Mouse (Mus musculus) kidney, embryonic 15.5 days (tissue): ENCODE data around the gene Acot12. TPM values are rescaled to one million over a fixed set of nuclear protein-coding genes. Genes with fewer than 3 reads are reported as not detected.
"Not testable (repeated sequence)": the region's sequence is repeated elsewhere in the genome, so short reads cannot be mapped to it uniquely, and the experiment has no call there.

Source experiments
- ATAC-seq: fragments of 200-750 bp; cut with Nextera tagmentation; replicated peaks from 2 replicates; pipeline ENCODE4 v1.8.0; 2017; ENCODE audit warnings: moderate TSS enrichment; ENCODE audit not compliant: low FRiP score
- H3K27ac ChIP-seq: fragments of 300-500 bp; sonication (generic); 2 replicates; pipeline ENCODE4 v1.5.1; 2015; ENCODE audit warnings: mild to moderate bottlenecking, inconsistent platforms
- H3K27me3 ChIP-seq: fragments of 300-500 bp; sonication (generic); 2 replicates; pipeline ENCODE4 v1.6.1; 2015; ENCODE audit warnings: inconsistent platforms
- H3K36me3 ChIP-seq: fragments of 300-500 bp; sonication (generic); 2 replicates; pipeline ENCODE4 v1.6.1; 2015; ENCODE audit warnings: inconsistent platforms
- H3K4me1 ChIP-seq: fragments of 300-500 bp; sonication (generic); 2 replicates; pipeline ENCODE4 v1.6.1; 2015; ENCODE audit warnings: inconsistent platforms
- H3K4me2 ChIP-seq: fragments of 300-500 bp; sonication (generic); 2 replicates; pipeline ENCODE4 v1.6.1; 2015; ENCODE audit warnings: moderate library complexity, mild to moderate bottlenecking, inconsistent platforms
- H3K4me3 ChIP-seq: fragments of 300-500 bp; sonication (generic); replicated peaks from 2 replicates; pipeline ENCODE4 v1.5.1; 2015; ENCODE audit warnings: mild to moderate bottlenecking, inconsistent platforms
- H3K9ac ChIP-seq: fragments of 300-500 bp; sonication (generic); 2 replicates; pipeline ENCODE4 v1.6.1; 2015; ENCODE audit warnings: mild to moderate bottlenecking, inconsistent platforms
- H3K9me3 ChIP-seq: fragments of 300-500 bp; sonication (generic); replicated peaks from 2 replicates; pipeline ENCODE4 v1.6.1; 2016; ENCODE audit warnings: inconsistent platforms
- WGBS: fragments of 180-500 bp; shearing (Covaris S2); methylation state at CpG from one replicate; pipeline ENCODE4 v1.1.7; 2015; ENCODE audit warnings: mixed read lengths; 5-methylcytosine and 5-hydroxymethylcytosine counted together
- polyA plus RNA-seq: library from polyadenylated mRNA; unstranded; fragments of >200 nt; fragmentation: Nextera tagmentation; extraction: Ambion mirVana; gene quantifications from 2 replicates; pipeline ENCODE4 v1.2.1, GENCODE M21; 2015

The Acot12 gene
- polyA plus RNA-seq, 1 experiment from 2014 or later = not detected

- Histone ChIP-seq H3K9me3 (no peaks in the 10 kb centered on the region), H3K4me1 (no peaks in the 10 kb centered on the region), H3K4me3 (no peak overlapping the region), H3K9ac (no peak overlapping the region), H3K27me3 (no peaks in the 10 kb centered on the region), H3K27ac (no peak overlapping the region), H3K4me2 (no peak overlapping the region), H3K36me3 (no peaks in the 10 kb centered on the region)
- 79% methylated on average over 6 of the region's 6 CpGs for WGBS
- ATAC-seq = no peak
These were observed 20.5 kb downstream of the Acot12 start for GRCm38 (mm10) chr13:91761654-91762445.

GRCm38 (mm10) chr13:91763654-91764053 is 22.3 kb downstream of the Acot12 start:
- H3K27ac ChIP-seq, H3K4me1 ChIP-seq, H3K27me3 ChIP-seq, H3K4me3 ChIP-seq, H3K4me2 ChIP-seq, H3K9me3 ChIP-seq, ATAC-seq, H3K36me3 ChIP-seq, H3K9ac ChIP-seq: not testable (repeated sequence)
- 83% methylated on average over 3 of the region's 3 CpGs for WGBS

- no peaks in the 10 kb centered on the region for H3K9me3 ChIP-seq
- H3K4me2 ChIP-seq = no peak overlapping the region
- no peak overlapping the region for H3K27ac ChIP-seq
- 94% methylated on average over 4 of the region's 4 CpGs for WGBS
- no peaks in the 10 kb centered on the region for H3K27me3 ChIP-seq
- no peak overlapping the region for H3K9ac ChIP-seq
- no peak overlapping the region for H3K4me3 ChIP-seq
- no peaks in the 10 kb centered on the region for H3K4me1 ChIP-seq
- H3K36me3 ChIP-seq = no peaks in the 10 kb centered on the region
- ATAC-seq = no peak
These were observed 24.3 kb downstream of the Acot12 start for GRCm38 (mm10) chr13:91765627-91766026.

DNA sequence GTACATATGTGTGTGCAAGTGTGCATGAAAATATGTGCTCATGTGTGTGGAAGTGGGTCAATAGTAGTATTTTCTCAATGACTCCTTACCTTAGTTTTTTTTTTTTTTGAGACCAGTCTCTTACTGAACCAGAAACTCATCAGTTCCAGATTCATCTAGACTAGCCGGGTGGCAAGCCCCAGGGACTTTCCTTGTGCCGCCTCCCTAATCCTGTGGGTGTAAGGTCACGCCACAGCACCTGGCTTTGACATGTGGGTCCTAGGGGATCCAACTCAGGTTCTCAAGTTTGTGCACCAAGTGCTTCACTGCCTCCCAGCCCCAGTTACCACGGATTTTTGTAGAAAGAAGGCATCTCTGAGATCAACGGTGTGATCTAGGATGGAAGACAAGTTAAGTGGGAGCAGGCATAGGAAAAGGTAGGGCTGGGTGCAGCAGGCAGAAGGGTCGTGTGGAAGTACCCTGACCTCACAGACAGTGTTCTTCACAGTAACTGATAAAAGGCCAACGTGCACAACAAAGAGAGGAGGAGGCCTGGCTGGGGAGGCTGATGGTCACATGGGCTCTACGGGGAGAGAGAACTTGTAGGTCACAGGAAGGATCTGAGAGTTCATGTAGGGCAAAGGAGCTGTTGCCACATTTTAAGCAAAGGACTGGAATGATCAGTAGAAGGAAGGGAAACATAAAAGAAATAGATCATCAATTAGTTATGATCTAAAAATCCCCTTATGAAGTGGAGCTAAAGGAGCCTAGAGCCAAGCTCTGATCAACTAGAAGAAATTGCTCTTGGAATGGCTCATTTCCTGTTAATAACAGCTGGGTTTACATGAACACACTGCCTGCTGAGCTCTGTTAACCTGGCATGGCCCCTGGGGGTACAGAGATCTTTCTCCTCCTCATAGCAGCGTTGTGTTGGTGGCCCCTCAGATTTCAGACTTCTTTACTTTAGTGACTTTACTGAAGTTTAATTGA is 27.7 kb downstream of the Acot12 start:
- whole genome bisulfite sequencing = 71% methylated on average over 9 of the region's 9 CpGs
- Histone ChIP-seq H3K9me3 (no peaks in the 10 kb centered on the region), H3K9ac (no peak overlapping the region), H3K4me2 (no peak overlapping the region), H3K27ac (no peak overlapping the region), H3K36me3 (no peaks in the 10 kb centered on the region), H3K4me3 (no peak overlapping the region), H3K4me1 (no peaks in the 10 kb centered on the region), H3K27me3 (no peaks in the 10 kb centered on the region)
- no peak for ATAC-seq

DNA sequence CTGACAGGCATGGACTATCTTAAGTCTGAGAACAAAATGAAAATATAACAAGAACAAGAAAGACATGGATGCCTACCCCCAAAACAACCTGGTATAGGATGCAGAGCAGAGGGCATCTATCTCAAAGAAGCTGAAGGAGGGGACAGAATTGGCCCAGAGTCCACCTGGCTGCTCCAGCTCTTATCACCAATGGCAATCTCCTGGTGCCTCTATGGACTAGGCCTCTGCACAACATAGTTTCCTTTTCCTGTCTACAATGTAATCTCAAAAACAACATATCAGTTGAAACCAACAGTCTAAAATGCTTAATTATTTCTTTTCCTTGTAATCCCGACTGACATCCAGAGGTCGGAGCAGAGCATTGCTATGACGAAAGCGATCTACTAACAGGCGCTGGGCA is 36.8 kb downstream of the Acot12 start:
- H3K4me1 ChIP-seq = no peaks in the 10 kb centered on the region
- H3K36me3 ChIP-seq = no peaks in the 10 kb centered on the region
- no peak overlapping the region for H3K4me2 ChIP-seq
- H3K9me3 ChIP-seq = no peaks in the 10 kb centered on the region
- H3K4me3 ChIP-seq = no peak overlapping the region
- no peak overlapping the region for H3K27ac ChIP-seq
- no peaks in the 10 kb centered on the region for H3K27me3 ChIP-seq
- no peak overlapping the region for H3K9ac ChIP-seq
- ATAC-seq = no peak
- WGBS = 95% methylated on average over 5 of the region's 5 CpGs

GRCm38 (mm10) chr13:91779892-91780291 is 38.6 kb downstream of the Acot12 start:
- no peaks in the 10 kb centered on the region for H3K27me3 ChIP-seq
- no peak for ATAC-seq

DNA sequence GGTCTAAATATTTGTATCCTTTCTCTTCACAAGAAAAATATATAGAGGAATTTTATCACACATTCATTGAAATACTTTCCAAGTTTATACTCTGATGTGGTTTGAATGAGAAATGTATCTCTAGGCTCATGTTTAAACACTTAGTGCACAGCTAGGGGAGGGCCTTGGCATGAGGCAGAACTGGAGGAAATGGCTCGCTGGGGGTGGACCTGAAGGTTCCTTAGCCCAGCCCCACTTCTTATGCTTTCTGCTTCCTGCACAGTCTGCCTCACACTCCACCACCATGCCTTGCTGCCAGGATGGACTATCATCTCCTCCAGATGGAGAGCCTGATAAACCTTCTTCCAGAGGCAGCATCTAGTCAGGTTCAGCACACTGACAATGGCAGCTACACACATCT is 50.7 kb downstream of the Acot12 start:
- no peak for ATAC-seq
- Histone ChIP-seq H3K4me2 (no peak overlapping the region), H3K27ac (no peak overlapping the region), H3K27me3 (no peaks in the 10 kb centered on the region), H3K4me3 (no peak overlapping the region), H3K9ac (no peak overlapping the region), H3K9me3 (no peaks in the 10 kb centered on the region), H3K36me3 (peaks cover 27% of the 10 kb centered on the region), H3K4me1 (no peaks in the 10 kb centered on the region)
- WGBS = 62% methylated on average over 1 of the region's 1 CpGs

More at GRCm38 (mm10) chr13:91779892-91780291, 38.6 kb downstream of the Acot12 start:
- H3K9ac ChIP-seq = no peak overlapping the region
- H3K4me2 ChIP-seq = no peak overlapping the region
- H3K27ac ChIP-seq = no peak overlapping the region
- H3K9me3 ChIP-seq = no peaks in the 10 kb centered on the region
- no peaks in the 10 kb centered on the region for H3K36me3 ChIP-seq
- H3K4me3 ChIP-seq = no peak overlapping the region
- no peaks in the 10 kb centered on the region for H3K4me1 ChIP-seq

DNA sequence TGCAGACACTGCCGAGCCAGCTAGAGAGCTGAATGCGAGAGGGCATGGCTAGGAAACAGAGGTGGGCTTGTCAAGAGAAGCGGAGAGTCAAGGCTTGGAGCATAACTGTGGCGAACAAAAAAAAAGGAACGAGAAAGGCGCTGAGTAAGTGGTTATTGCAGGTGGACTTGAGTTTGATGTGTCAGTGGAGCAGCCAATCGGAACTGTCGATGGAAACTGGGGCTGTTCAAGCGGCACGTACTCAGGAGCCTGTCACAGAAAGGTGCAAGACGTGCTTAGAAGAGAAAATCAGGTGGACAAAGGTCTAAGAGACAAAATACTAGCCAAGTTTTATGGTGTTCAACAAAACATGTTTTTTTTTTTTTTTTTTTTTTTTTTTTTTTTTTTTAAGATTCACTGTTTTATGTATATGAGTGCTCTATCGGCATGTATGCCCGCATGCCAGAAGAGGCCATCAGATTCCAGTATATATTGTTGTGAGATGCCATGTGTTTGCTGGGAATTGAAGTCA is 53.7 kb downstream of the Acot12 start:
- no peak for ATAC-seq
- no peak overlapping the region for H3K9ac ChIP-seq
- no peak overlapping the region for H3K4me3 ChIP-seq
- H3K9me3 ChIP-seq = no peaks in the 10 kb centered on the region
- no peaks in the 10 kb centered on the region for H3K27me3 ChIP-seq
- peaks cover 57% of the 10 kb centered on the region for H3K36me3 ChIP-seq
- no peak overlapping the region for H3K4me2 ChIP-seq
- 93% methylated on average over 13 of the region's 13 CpGs for WGBS
- no peak overlapping the region for H3K27ac ChIP-seq
- no peaks in the 10 kb centered on the region for H3K4me1 ChIP-seq

- Histone ChIP-seq H3K4me3 (no peak overlapping the region), H3K4me1 (no peaks in the 10 kb centered on the region), H3K9ac (no peak overlapping the region), H3K4me2 (no peak overlapping the region), H3K27ac (no peak overlapping the region), H3K27me3 (no peaks in the 10 kb centered on the region), H3K9me3 (no peaks in the 10 kb centered on the region), H3K36me3 (peaks cover 63% of the 10 kb centered on the region)
- 96% methylated on average over 10 of the region's 10 CpGs for WGBS
- no peak for ATAC-seq
These were observed 54.3 kb downstream of the Acot12 start for GRCm38 (mm10) chr13:91795593-91795992.

GRCm38 (mm10) chr13:91796003-91796402 is 54.7 kb downstream of the Acot12 start:
- Histone ChIP-seq H3K4me3 (no peak overlapping the region), H3K9ac (no peak overlapping the region), H3K27me3 (no peaks in the 10 kb centered on the region), H3K9me3 (no peaks in the 10 kb centered on the region), H3K36me3 (peaks cover 67% of the 10 kb centered on the region), H3K27ac (no peak overlapping the region), H3K4me1 (no peaks in the 10 kb centered on the region), H3K4me2 (no peak overlapping the region)
- ATAC-seq = no peak
- WGBS = 92% methylated on average over 6 of the region's 6 CpGs

DNA sequence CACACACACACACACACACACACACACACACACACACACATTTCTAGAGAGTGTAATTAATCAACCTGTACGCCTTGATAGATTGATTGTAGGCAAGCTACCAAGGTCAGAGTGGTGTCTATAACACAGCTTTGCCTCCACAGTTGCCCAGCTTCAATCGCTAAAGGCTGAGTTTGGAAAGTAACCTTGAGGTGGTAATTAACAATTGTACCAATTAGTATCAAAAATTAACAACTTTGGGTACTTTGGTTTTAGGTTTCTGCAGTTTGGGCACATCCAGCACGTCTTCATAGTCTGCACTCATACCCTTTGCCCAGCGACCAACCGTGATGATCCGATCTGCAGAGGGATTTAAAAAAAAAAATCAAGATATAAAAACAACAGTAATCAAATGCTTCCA is 55.6 kb downstream of the Acot12 start:
- no peak overlapping the region for H3K9ac ChIP-seq
- H3K4me2 ChIP-seq = no peak overlapping the region
- H3K27me3 ChIP-seq = no peaks in the 10 kb centered on the region
- no peaks in the 10 kb centered on the region for H3K9me3 ChIP-seq
- WGBS = 86% methylated on average over 6 of the region's 6 CpGs
- H3K4me1 ChIP-seq = no peaks in the 10 kb centered on the region
- no peak for ATAC-seq
- H3K4me3 ChIP-seq = no peak overlapping the region
- no peak overlapping the region for H3K27ac ChIP-seq
- peaks cover 76% of the 10 kb centered on the region for H3K36me3 ChIP-seq

DNA sequence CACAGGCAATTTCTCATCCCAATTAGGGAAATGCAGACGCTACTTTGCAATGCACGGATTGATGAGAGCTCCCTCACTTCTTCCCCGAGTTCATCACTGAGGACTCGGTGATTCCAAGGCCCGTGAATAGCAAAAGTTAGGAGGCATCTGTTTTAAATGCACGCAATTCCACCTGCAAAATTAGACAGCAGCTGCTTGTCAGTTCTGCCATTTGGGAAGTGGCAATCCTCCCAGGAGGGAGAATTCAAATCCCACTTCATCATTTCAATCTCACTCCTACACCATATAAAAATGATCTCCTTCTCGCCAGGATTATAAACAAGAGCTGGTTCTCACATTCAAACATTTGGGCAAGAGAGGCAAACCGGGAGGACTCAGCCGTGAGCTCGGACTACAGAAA is 56.1 kb downstream of the Acot12 start:
- Histone ChIP-seq H3K4me3 (no peak overlapping the region), H3K36me3 (peaks cover 76% of the 10 kb centered on the region), H3K27ac (no peak overlapping the region), H3K9ac (no peak overlapping the region), H3K4me1 (no peaks in the 10 kb centered on the region), H3K4me2 (no peak overlapping the region), H3K27me3 (no peaks in the 10 kb centered on the region), H3K9me3 (no peaks in the 10 kb centered on the region)
- 92% methylated on average over 10 of the region's 10 CpGs for WGBS
- ATAC-seq = no peak
